Mouse (Mus musculus) hindbrain, embryonic 11.5 days (tissue): Measurements from ENCODE around the gene Bod1l. TPM values are rescaled to one million over a fixed set of nuclear protein-coding genes. Genes with fewer than 3 reads are reported as not detected.

Experiments
- ATAC-seq: fragments of 200-750 bp; cut with Nextera tagmentation; 2 replicates; pipeline ENCODE4 v1.8.0; 2017; ENCODE audit warnings: mild to moderate bottlenecking, moderate TSS enrichment, moderate library complexity; ENCODE audit not compliant: low FRiP score
- DNase-seq: peaks from one replicate; pipeline ENCODE4 v3.0.0-alpha.2; 2015; ENCODE audit warnings: low spot score
- H3K27ac ChIP-seq: fragments of 300-500 bp; sonication (generic); 2 replicates; pipeline ENCODE4 v1.5.1; 2014; ENCODE audit warnings: mild to moderate bottlenecking, low read depth, low read length
- H3K27me3 ChIP-seq: fragments of 300-500 bp; sonication (generic); 2 replicates; pipeline ENCODE4 v1.6.1; 2014; ENCODE audit warnings: mild to moderate bottlenecking, low read length, moderate library complexity, mixed read lengths; ENCODE audit not compliant: control insufficient read depth, insufficient read depth
- H3K36me3 ChIP-seq: fragments of 300-500 bp; sonication (generic); 2 replicates; pipeline ENCODE4 v1.6.1; 2014; ENCODE audit warnings: mild to moderate bottlenecking, low read length, moderate library complexity, mixed read lengths; ENCODE audit not compliant: control insufficient read depth, insufficient read depth
- H3K4me1 ChIP-seq: fragments of 300-500 bp; sonication (generic); replicated peaks from 2 replicates; pipeline ENCODE4 v1.6.1; 2014; ENCODE audit warnings: low read length, mixed read lengths; ENCODE audit not compliant: control insufficient read depth, insufficient read depth
- H3K4me2 ChIP-seq: fragments of 300-500 bp; sonication (generic); replicated peaks from 2 replicates; pipeline ENCODE4 v1.6.1; 2014; ENCODE audit warnings: mild to moderate bottlenecking, low read depth, low read length
- H3K4me3 ChIP-seq: fragments of 300-500 bp; sonication (generic); 2 replicates; pipeline ENCODE4 v1.5.1; 2014; ENCODE audit warnings: low read depth, low read length
- H3K9ac ChIP-seq: fragments of 300-500 bp; sonication (generic); 2 replicates; pipeline ENCODE4 v1.6.1; 2014; ENCODE audit warnings: low read depth, low read length
- H3K9me3 ChIP-seq: fragments of 300-500 bp; sonication (generic); 2 replicates; pipeline ENCODE4 v1.6.1; 2016; ENCODE audit warnings: low read length; ENCODE audit not compliant: control insufficient read depth
- WGBS: fragments of 180-500 bp; shearing (Covaris S2); extraction: QIAGEN DNeasy Blood & Tissue Kit; methylation state at CpG from one replicate; pipeline ENCODE4 v1.1.7; 2014; 5-methylcytosine and 5-hydroxymethylcytosine counted together
- polyA plus RNA-seq: library from polyadenylated mRNA; unstranded; fragments of >200 nt; fragmentation: Nextera tagmentation; extraction: Ambion mirVana; gene quantifications from 2 replicates; pipeline ENCODE4 v1.2.1, GENCODE M21; 2014

Gene Bod1l
- polyA plus RNA-seq, 1 experiment from 2014 or later: 27.8 TPM

DNA sequence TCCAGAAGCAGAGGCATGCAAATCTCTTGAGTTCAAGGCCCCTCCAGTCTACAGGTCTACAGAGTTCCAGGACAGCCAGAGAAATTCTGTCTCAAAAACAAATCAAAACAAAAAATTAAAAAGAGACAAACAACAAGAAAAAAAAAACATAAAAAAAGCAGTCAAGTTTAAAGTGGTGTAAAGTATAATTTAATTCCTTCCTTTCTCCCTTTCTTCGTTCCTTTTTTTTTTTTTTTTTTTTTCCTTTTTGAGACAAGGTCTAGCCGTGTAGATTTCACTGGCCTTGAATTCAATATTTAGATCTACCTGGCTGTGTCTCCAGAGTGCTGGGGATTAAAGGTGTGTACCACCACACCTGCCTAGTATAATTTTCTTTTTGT lies 1.4 kb upstream of the Bod1l start:
- Histone ChIP-seq H3K27ac (no peak overlapping the region), H3K27me3 (no peaks in the 10 kb centered on the region), H3K36me3 (no peaks in the 10 kb centered on the region), H3K9ac (no peak overlapping the region), H3K4me1 (0 out of 2 replicates have a peak, but pooled peaks cover 5% of the 10 kb centered on the region), H3K4me2 (no peak overlapping the region), H3K4me3 (no peak overlapping the region), H3K9me3 (no peaks in the 10 kb centered on the region)
- ATAC-seq (no peak), DNase-seq (no peak)
- 64% methylated on average over 2 of the region's 2 CpGs for WGBS

DNA sequence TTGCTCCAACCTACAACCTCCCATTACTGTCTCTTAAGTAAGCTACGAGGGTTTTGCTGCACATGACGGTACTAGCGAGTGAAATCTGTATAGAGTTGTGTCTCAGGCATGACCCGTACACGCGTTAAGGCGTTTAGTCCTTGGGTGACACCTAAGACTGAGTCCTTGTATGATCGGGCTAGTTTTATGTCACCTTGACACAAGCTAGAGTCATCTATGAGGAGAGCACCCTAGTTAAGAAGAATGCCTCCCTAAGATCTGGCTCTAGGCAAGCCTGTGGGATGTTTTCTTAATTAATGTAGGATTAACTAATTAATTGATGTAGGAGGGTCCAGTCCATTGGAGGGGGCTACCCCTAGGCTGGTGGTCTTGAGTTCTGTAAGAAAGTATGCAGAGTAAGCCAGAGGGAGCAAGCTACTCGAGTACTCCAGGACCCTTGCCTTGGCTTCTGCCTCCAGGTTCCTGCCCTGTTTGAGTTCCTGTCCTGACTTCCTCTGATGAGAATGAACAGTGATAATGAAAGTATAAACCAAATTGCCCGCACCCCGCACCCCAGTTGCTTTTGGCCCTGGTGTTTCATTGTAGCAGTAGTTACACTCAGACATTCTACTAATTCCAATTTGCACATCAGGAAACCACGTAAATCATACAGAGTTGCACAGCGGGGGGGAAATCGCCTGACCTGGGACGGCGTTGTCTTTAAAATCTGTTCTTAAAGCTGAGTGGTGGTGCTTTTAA lies 874 bp upstream of the Bod1l start:
- no peaks in the 10 kb centered on the region for H3K27me3 ChIP-seq
- no peak overlapping the region for H3K27ac ChIP-seq
- H3K9me3 ChIP-seq: no peaks in the 10 kb centered on the region
- no peaks in the 10 kb centered on the region for H3K36me3 ChIP-seq
- no peak overlapping the region; the same call in 1 of the 2 replicates for H3K9ac ChIP-seq
- DNase-seq (peak; percentile 50), ATAC-seq (peak; percentile 29)
- 24% methylated on average over 16 of the region's 16 CpGs for WGBS
- peak overlapping the region; percentile 33 for H3K4me2 ChIP-seq
- H3K4me3 ChIP-seq: peak overlapping the region; percentile 98
- H3K4me1 ChIP-seq: 0 out of 2 replicates have a peak, but pooled peaks cover 5% of the 10 kb centered on the region

DNA sequence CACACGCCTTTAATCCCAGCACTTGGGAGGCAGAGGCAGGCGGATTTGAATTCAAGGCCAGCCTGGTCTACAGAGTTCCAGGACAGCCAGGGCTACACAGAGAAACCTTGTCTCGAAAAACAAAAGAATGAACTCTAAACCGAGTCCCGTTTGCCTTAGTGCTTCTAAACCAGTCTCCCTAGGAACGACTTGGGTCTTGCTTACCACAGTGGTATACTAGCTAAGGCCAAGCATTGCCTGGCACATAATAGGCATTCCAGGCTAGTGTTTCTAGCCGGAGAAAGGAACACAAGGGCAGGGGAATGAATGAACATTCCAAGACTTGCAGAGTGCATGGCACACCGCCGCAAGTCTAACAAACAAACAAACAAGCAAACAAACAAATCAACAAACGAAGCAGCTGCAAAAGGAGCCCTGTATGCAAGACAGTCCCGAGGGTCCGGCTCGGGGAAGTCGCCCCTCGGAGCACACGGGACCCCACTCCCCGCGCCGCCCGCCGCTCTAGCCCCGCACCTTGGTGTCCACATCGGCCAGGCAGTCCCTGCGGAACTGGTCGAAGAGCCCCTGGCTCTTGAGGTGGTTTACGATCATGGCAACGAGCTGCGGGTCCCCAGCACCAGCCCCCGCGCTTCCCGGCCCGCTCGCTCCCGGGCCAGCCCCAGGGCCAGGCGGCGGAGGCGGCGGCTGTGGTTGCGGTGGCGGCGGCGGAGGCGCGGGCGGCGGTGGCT lies 532 bp downstream of the Bod1l start:
- ATAC-seq: peak; percentile 1; the same call in 1 of the 2 replicates
- peak overlapping the region; percentile 75 for H3K4me2 ChIP-seq
- peak; percentile 49 for DNase-seq
- peak overlapping the region; percentile 85 for H3K9ac ChIP-seq
- H3K36me3 ChIP-seq: no peaks in the 10 kb centered on the region
- H3K27me3 ChIP-seq: no peaks in the 10 kb centered on the region
- H3K9me3 ChIP-seq: no peaks in the 10 kb centered on the region
- peak overlapping the region; percentile 98 for H3K4me3 ChIP-seq
- H3K27ac ChIP-seq: peak overlapping the region; percentile 25; the same call in 1 of the 2 replicates
- WGBS: under 1% methylated on average over 33 of the region's 46 CpGs
- H3K4me1 ChIP-seq: 0 out of 2 replicates have a peak, but pooled peaks cover 5% of the 10 kb centered on the region

DNA sequence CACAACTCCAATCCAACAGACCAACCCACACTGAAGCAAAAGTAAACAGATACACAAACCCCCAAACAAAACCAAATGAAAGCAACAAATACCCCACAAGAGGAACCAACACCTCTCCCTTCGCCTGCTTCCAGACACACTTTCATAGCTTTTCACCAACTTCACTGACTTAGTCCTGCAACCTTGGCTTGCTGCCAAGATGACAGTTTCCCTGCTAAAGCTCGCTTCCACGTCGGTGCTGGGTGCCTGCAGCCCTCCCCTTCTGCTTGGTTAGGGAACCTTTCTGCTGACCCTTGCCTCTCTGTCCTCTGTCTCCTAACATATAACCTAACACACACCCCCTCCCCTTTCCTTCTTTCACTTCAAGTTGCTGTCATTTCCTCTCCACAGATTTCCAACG lies 1.4 kb downstream of the Bod1l start:
- H3K9ac ChIP-seq: no peak overlapping the region
- WGBS: 51% methylated on average over 5 of the region's 5 CpGs

DNA sequence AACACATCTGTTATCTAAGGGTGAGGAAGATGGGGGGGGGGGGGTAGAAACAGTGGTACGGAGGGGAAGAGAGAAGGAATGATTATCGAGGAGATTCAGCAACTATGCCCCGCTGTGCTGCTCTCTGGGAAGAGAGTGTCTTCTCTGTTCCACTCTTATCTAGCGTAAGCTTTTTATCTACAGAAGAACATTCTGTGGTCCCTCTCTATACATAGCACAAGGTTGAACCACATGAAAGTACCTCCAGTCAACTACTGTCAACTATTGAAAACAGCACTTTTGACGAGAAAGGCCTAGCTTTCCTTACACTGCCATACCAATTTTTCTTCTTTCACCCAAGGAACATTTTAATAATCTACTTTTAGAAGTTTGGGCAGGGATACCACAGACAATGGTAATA lies 2.4 kb downstream of the Bod1l start:
- 89% methylated on average over 5 of the region's 5 CpGs for WGBS
- DNase-seq (no peak), ATAC-seq (no peak)
- Histone ChIP-seq H3K27me3 (no peaks in the 10 kb centered on the region), H3K4me1 (0 out of 2 replicates have a peak, but pooled peaks cover 5% of the 10 kb centered on the region), H3K27ac (no peak overlapping the region), H3K9ac (no peak overlapping the region), H3K9me3 (no peaks in the 10 kb centered on the region), H3K4me2 (no peak overlapping the region), H3K4me3 (no peak overlapping the region), H3K36me3 (no peaks in the 10 kb centered on the region)

More for the DNA sequence above, 1.4 kb downstream of the Bod1l start:
- H3K9me3 ChIP-seq: no peaks in the 10 kb centered on the region
- ATAC-seq: no peak
- DNase-seq: peak; percentile 5
- no peaks in the 10 kb centered on the region for H3K36me3 ChIP-seq
- H3K4me1 ChIP-seq: 0 out of 2 replicates have a peak, but pooled peaks cover 5% of the 10 kb centered on the region
- no peaks in the 10 kb centered on the region for H3K27me3 ChIP-seq
- H3K4me2 ChIP-seq: peak overlapping the region; percentile 75
- peak overlapping the region; percentile 98; the same call in 1 of the 2 replicates for H3K4me3 ChIP-seq
- H3K27ac ChIP-seq: no peak overlapping the region

DNA sequence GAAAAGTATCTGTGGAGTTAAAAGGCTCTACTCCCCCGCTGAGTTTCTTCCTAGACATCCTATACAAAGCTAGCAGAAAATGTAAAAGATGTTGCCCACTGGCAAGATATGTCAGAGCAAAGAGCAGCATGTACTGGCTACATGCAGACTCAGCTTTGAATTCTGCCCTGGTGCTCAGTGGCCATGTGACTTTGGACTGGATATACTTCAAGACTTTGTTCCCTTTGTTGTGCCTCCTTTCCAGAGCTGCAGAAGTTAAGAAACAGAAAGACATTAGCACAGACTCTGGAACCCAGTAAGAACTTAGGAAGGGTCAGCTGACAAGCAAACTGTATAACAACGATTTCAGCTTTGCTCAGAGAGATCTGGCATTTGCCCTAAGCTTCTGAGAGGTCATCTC lies 14.0 kb downstream of the Bod1l start:
- no peak overlapping the region for H3K4me2 ChIP-seq
- no peak overlapping the region for H3K9ac ChIP-seq
- ATAC-seq: no peak
- H3K27ac ChIP-seq: no peak overlapping the region
- 0 out of 2 replicates have a peak, but pooled peaks cover 2% of the 10 kb centered on the region for H3K36me3 ChIP-seq
- no peaks in the 10 kb centered on the region for H3K9me3 ChIP-seq
- no peaks in the 10 kb centered on the region for H3K4me1 ChIP-seq
- WGBS: 90% methylated on average over 2 of the region's 2 CpGs
- no peak for DNase-seq
- H3K4me3 ChIP-seq: no peak overlapping the region
- H3K27me3 ChIP-seq: no peaks in the 10 kb centered on the region

DNA sequence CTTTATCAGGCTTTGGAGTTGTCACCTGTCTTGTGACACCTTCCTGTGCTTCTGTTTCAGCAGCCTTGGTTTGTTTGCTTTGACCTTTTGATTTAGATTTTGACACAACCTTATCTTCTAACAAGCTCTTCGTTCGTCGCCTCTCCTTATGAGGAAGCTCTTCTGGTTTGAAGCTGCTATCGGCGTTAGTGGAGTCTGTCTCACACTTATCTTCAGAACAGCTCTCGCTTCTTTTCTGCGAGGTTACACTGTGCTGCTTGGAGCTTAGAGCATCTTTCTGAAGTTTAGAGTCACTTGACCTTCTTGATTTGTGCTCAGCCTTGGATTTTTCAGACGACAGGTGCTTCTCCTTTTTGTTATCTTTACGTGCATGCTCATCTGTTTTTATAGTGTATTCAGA lies 23.0 kb downstream of the Bod1l start:
- Histone ChIP-seq H3K27ac (no peak overlapping the region), H3K9ac (no peak overlapping the region), H3K27me3 (no peaks in the 10 kb centered on the region), H3K4me3 (no peak overlapping the region), H3K36me3 (peaks cover 5% of the 10 kb centered on the region), H3K4me1 (no peaks in the 10 kb centered on the region), H3K4me2 (no peak overlapping the region), H3K9me3 (no peaks in the 10 kb centered on the region)
- 93% methylated on average over 9 of the region's 9 CpGs for WGBS
- DNase-seq (no peak), ATAC-seq (no peak)

DNA sequence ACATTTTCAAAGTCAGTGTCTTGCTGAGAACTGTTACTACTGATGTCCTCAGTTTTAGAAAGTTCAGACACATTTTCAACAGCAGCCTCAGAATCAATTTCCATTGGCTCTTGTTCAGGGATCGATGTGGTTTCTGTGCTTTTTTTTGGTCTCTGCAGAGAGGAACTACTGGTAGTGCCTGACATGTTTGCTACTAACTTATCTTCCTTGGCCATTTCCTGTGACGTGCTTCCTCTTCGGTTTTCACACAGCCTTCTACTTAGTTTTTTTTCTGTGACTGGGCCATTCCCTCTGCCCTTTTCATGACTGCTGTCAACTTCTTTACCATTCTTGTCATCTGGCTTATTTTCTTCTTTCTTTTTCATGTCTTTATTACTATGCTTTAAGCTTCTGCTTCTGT lies 23.6 kb downstream of the Bod1l start:
- no peaks in the 10 kb centered on the region for H3K9me3 ChIP-seq
- DNase-seq (no peak), ATAC-seq (no peak)
- WGBS: 82% methylated on average over 3 of the region's 3 CpGs
- no peak overlapping the region for H3K27ac ChIP-seq
- H3K36me3 ChIP-seq: peaks cover 5% of the 10 kb centered on the region
- no peaks in the 10 kb centered on the region for H3K27me3 ChIP-seq
- H3K4me2 ChIP-seq: no peak overlapping the region
- no peaks in the 10 kb centered on the region for H3K4me1 ChIP-seq
- no peak overlapping the region for H3K9ac ChIP-seq
- H3K4me3 ChIP-seq: no peak overlapping the region
